Mouse (Mus musculus): ENCODE data around the gene Btn2a2.
A peak's percentile ranks its signal among the peaks of the same experiment; 100 is the strongest.

- TF ChIP-seq CTCF (conservative IDR thresholded peaks at IDR 0.05 in 1 of 2, IDR thresholded peaks at IDR 0.05 in 1 of 2; ENCODE audit: low read depth in 2 of 2, low read length in 2 of 2) (no peak), TCF12 (IDR thresholded peaks at IDR 0.05; ENCODE audit: low read depth, low read length) (no peak), E2F4 (IDR thresholded peaks at IDR 0.05; ENCODE audit: insufficient replicate concordance, low read depth, low read length) (0 out of 2 replicates have a peak, but pooled peaks have one; percentile 18)
Measured at GRCm38 (mm10) chr13:23499943-23500342, 11.3 kb upstream of the Btn2a2 start.
